Mouse (Mus musculus) C2C12 (cell line): Measurements from ENCODE around the gene Fosb.

Source experiments
- CTCF ChIP-seq: IDR thresholded peaks from one replicate; pipeline ENCODE4 v1.5.1; 2011; ENCODE audit not compliant: control insufficient read depth, insufficient read depth, insufficient read length
- MAX ChIP-seq: IDR thresholded peaks from one replicate; pipeline ENCODE4 v1.6.1; 2011; ENCODE audit warnings: mild to moderate bottlenecking, control low read depth
- USF1 ChIP-seq: IDR thresholded peaks from one replicate; pipeline ENCODE4 v1.6.1; 2011; ENCODE audit warnings: low read depth, mild to moderate bottlenecking, control low read depth, moderate library complexity

DNA sequence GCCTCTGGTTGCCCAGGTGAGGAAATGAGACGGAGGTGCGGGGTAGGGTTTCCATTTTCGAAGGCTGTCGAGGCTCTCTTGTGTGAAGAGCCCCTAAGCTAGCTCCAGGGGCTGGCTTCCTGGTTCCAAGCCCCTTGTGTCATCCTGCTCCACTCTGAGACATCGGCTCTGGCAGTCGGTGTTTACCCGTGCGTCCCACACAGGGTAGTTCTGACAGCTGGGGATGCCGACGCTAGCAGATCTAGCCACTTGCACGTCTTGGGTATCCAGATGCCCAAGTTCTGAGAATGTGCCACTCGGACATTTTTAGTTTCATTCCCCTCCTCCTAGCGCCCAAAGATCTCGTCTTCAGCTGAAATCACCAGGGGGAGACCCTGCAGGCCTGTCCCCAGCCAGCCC lies 26.4 kb downstream of the Fosb start:
- TF ChIP-seq CTCF, result no peak
- TF ChIP-seq USF1, result no peak
- no peak for TF ChIP-seq MAX
